Mouse (Mus musculus): Measurements from ENCODE around the gene Ptx3. TPM values are rescaled to one million over a fixed set of nuclear protein-coding genes. Genes with fewer than 3 reads are reported as not detected.
"Not testable (repeated sequence)": the region's sequence is repeated elsewhere in the genome, so short reads cannot be mapped to it uniquely, and the experiment has no call there.

Gene Ptx3
- total RNA-seq (2022) = 1 to 10 TPM; 2.6 to 4.4 (median 3.3) TPM

DNA sequence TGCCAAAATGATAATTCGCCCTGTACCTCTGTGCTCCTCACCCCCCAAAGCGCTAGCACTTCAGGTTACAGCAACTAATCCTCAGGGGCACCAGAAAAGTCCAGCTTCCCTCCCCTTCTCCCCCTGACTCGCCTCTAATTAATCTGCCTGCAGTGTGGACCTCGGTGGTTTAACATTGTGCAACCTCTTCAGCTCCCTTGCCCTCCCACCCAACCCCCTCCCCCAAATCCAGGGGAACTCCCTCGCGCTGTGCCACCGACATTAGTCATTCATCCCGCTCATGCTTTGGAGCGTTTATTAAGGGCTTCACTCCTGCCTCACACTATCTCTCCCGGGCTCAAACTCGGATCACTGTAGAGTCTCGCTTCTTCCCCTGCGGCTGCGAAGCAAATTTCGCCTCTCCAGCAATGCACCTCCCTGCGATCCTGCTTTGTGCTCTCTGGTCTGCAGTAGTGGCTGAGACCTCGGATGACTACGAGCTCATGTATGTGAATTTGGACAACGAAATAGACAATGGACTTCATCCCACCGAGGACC is at the start of gene Ptx3:
Gene Ptx3 (plus strand): TSS at position 256 of the 537 bp plus-strand sequence.
- no peak for DNase-seq (ENCODE audit: low spot score in 2 of 2)

DNA sequence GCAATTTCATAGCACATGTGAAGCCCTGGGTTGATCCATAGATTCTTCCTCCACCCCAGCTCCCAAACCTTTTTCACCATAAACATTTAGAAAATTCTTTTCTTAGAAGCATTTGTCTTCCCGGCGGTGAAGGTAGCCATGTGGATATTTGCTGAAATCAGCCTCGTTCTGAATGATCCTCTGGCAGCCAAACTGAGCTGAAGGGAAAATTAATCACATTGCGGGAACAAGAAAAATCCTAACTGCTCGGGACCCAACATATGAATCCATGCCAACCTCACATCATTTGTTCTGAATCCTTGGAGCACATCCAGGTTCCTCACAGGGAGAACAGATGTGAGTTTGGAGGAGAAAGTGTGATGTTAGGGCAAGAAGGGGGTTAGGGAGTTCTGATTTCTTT is 46.8 kb upstream of the Ptx3 start:
- DNase-seq (ENCODE audit: low spot score in 2 of 2) = no peak

DNA sequence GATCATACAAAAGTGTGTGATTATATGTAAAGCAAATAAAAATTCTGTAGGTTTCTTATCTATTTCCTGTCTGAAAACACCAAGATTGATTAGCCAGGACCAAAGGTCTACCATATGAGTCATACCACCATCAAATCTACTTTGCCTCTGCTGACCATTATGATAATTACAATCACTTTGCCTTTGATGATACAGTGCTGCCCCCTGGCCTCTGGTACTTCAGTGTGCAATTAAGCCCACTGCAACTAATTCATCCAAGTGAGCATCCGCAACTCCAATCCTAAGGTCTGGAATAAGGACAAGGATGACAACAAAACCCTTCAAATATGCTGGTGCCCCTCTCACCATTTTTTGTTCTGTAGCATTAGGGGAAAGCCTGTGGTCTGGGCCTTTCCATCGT is 40.1 kb upstream of the Ptx3 start:
- no peak for DNase-seq (ENCODE audit: low spot score in 2 of 2)

DNA sequence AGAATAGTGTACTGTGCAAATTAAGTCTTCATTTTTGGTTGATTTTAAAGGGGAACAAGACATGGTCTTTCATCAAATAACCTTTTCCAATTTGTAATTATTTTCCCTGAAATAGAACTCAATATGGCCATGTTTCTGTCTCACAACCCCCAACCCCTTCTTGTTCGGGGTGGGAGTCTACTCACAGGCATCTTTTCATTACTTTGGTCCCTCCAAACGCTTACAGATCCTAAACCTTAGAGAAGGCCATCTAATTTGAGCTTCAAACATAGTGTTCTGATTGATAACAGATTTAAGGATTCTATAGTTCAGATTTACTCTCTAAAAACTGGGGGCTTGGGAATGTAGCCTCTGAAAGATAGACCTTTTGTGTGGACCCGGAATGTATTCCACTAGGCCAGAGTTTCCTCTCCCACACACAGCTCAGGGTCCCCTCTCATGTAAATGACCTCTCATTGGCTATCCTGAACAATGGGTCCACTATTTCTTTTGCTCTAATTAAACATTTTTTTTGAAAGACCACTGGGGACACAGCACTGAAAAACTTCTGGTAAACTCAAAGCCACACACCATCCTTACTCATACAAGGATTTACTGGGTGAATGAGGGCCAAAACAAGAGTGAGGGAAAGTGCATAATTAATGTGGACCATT is 25.7 kb upstream of the Ptx3 start:
- no peak for DNase-seq (ENCODE audit: low spot score in 2 of 2)

DNA sequence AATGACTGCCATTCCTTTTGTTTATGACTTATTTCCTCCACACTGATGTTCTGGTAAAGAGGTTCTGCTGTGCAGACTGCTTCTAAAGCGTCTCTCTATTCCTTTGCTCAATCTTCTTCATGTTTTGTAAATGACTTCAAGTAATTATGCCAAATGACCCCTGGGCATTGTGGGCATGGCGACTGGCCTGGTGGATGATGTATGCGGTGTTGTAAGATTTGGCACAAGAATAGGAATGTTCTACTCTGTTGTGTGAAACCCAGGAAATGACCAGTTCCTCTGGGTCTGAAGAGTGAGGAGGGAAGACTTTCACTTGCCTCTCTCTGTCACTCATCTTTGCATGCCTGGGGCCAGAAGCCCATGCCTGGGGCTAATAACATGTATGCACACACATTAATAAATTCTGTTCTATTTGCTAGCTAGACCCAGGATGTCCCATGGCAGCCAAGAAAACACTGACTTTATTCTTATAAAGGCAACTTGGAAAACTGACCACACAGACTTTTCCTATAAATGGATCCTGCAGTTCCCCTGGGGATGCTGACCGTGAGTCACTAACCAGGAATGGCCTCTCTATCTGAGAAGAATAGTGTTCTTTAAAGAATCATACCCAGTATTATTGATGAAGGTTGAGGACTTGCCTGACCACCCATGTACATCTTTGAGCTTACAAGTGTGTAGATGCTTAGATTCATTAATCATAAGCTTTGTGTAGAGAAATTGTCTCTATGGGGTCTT is 10.7 kb upstream of the Ptx3 start:
- DNase-seq (ENCODE audit: low spot score in 2 of 2) = no peak

DNA sequence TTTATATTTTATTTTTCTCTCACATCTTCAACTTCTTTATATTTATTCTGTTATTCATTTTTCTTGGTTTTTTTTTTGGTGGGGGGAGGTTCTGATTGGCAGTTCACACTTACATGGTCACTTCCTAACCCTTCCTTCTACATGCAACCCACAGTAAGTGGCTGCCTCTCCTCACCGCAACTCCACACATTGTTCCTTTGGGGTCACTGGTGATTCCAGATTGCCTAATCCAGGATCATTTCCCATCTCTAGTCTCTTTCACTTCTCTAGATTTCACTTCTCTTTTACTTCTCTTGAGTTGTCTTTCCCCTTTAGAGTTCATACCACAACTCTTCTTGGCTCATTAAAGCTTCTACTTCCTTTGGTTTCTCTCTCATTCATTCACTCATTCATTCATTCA is 6.2 kb upstream of the Ptx3 start:
- no peak for DNase-seq (ENCODE audit: low spot score in 2 of 2)

DNA sequence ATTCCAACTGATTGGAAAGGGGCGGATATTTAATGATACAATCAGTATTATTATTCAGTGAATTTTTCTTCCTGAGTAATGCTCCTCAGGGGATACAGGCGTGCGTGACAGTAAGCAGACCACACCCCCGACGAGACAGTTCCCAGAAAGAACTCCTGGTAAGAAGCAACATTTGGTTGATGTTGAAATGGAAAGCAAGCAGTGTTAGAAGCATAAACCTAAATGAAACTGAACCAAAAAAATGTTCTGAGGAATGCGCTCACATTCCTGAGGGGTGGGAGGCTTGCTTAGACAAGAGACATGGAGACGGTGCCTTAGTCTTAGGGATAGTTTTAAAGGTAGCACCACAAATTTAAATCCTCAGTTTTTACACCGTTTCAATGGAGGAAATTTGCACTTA is 4.0 kb upstream of the Ptx3 start:
- no peak for DNase-seq (ENCODE audit: low spot score in 2 of 2)

DNA sequence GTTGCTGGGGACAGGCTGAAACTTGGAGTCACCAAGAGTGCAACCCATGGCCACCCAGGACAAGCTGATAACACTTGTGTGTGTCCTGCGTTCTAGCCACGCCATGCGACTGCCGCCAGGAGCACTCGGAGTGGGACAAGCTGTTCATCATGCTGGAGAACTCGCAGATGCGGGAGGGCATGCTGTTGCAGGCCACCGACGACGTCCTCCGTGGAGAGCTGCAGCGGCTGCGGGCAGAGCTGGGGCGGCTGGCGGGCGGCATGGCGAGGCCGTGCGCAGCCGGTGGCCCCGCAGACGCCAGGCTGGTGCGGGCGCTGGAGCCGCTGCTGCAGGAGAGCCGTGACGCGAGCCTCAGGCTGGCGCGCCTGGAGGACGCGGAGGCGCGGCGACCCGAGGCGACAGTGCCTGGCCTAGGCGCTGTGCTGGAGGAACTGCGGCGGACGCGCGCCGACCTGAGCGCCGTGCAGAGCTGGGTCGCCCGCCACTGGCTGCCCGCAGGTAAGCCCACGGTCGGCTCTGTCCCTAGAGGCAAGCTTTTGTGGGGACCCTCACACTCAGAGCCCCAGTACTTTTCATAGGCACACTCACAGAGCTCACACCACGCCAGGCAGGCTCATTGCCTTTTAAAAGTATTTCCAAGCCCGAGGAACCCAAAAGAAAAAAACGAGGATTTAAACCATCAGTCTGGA is 988 bp downstream of the Ptx3 start:
- peak; percentile 19 to 46 for DNase-seq (ENCODE audit: low spot score in 2 of 2)

DNA sequence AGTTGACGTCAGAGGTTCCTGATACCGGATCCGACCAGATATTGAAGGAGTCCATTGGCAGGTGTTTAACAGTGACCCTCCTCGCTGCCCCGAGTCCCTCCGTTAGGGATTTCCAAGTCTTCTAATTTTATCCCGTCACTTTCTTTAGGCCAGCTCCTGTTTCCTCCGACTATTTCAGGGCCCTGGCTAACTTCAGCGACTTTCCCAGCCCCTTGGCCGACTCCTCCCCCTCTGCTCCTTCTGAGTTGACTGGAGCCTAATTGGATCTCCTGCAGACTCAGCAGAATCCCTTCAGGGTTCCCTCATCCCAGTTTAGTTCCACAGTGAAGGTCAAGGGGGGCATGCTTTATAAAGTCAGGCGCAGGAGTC is 1.5 kb downstream of the Ptx3 start:
- DNase-seq (ENCODE audit: low spot score in 2 of 2) = peak; percentile 37 to 64

DNA sequence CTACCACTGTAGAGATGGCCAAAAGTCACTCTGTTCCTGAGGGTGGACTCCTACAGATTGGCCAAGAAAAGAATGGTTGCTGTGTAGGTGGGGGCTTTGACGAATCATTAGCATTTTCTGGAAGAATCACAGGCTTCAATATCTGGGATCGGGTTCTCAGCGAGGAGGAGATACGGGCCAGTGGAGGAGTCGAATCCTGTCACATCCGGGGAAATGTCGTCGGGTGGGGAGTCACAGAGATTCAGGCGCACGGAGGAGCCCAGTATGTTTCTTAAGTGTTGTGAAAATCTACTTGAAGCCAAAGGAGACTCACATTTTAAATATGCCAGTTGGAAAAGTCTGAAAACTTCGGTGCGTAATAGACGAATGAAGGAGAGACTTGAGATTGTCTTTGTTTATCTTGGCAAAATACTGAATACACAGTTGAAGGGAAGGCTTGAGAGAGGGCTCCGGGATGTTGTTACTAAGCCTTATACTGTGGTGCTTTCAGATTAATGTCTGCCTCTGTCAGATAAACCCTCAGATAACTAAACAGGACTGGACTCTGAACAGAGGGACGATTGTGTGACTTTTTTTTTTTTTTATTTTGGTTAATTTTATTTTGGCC is 5.3 kb downstream of the Ptx3 start:
- DNase-seq (ENCODE audit: low spot score in 2 of 2) = no peak

DNA sequence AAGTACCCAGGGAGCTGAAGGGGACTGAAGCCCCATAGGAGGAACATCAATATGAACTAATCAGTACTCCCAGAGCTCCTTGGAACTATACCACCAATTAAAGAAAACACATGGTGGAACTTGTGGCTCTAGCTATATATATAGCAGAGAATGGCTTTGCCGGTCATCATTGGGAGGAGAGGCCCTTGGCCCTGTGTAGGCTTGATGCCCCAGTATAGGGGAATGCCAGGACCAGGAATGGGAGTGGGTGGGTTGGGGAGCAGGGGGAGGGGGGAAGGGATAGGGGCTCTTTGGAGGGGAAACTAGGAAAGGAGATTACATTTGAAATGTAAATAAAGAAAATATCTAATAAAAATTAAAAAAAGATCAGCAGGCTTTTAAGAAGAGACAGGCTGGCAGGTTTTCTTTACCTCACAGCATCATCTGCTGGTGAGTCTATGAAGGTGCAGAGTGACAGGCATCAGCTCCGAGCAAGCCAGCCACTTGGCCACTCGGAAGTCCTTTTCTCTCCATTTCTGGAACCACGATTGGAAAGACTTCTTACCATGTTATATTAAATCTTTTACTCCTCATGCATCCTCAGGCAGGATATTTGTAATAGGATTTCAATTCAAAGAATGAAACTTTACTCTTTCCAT is 16.6 kb downstream of the Ptx3 start:
- DNase-seq (ENCODE audit: low spot score in 2 of 2) = not testable (repeated sequence)

DNA sequence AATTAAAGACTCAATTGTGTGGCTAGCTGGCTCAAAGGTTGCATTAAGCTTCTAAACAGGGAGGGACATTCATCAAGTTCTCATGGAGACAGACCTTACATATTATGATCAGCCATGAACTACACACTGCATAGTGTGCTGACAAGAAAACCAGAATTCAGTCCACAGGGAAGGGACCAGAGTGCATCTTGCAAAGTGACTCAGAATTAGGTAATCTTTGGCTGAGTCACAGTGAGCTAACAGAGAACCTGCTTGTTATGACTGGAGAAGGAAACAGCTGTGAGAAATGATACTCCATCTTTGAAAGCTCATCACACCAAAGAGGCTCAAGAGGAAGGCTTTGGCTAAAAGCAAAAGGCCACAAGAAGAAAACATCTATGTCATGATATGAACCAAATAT is 20.8 kb downstream of the Ptx3 start:
- no peak for DNase-seq (ENCODE audit: low spot score in 2 of 2)

DNA sequence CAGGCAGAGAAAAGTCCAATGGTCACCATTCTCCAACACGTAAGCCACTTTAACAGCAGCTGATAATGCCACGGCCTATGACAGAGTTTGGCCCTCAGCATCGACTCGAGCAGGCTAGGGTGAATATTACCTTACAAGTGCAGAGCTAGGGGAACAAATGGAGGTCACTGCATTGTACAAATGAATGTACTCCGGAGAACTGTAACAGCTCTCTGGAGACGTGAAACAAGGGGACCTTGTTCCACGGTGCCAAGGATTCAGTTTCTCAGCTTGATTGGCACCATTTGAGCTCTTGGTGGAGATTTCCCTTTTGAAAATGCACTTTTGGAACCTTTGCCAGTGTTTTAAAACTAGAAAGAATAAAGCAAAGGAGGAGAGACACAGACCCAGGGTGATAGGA is 32.1 kb downstream of the Ptx3 start:
- no peak for DNase-seq (ENCODE audit: low spot score in 2 of 2)

DNA sequence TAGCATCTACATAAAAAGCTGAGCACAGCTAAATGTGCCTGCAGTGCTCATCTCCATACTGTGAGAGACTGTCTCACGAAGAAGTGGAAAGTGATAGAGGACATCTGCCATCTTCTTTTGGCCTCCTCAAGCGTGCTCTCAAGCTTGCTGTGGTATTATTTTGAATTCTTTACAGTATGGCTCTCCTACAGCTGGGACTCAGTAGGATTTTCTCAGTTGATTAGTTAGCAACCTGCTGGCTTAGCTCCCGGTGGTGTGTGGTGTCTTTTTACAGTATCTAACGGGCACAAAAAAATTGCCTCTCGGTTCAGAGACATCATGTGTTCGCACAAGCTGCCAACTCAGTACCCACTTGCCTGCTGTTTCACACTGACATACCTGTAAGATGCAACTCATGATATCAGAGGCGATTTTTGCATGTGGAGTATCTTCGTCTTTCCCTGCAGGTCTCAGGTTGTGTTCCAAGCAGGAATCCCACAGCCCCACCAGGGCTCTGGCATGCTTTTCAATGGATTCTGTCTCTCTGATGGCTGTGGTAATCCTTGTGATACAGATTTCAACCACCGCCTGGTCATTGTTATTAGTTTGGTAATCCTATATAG is 34.9 kb downstream of the Ptx3 start:
- DNase-seq (ENCODE audit: low spot score in 2 of 2) = no peak

DNA sequence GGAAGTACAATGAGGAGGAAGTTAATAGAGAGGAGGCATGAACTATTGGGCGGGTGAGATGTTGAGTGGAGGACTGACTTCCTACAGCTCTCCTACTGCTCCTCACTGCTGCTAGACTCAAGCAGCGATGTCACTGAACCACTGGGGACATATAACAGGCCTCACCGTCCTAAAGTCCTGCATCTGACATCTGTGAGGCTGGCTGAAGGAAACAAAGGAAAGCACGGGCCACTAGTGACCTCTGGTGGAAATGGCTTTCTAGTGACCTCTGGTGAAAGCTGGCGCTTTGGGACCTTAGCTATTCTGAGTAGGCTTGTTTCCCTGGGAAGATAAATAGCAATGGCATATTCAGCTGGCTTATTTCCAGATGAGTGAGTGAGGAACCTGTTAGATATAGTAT is 42.6 kb downstream of the Ptx3 start:
- DNase-seq (ENCODE audit: low spot score in 2 of 2) = no peak

DNA sequence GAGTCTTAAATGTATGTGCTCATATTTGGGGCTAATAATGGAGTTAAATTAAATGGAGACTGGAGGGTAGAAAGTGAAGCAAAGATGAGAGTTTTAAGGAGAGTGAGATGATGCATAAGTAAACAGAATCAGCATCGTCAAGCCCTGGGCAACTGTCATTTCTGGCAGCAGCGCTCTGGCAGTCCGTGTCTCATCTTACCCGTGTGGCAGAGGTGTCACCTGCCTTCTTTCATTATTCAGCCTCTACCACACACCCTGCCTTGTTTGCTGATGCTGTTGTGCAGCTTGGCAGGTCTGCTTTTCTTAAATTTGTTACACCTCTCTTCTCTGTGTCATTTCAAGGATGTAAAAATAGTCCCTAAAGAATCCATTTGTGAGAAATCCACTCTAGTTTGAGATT is 43.6 kb downstream of the Ptx3 start:
- DNase-seq (ENCODE audit: low spot score in 2 of 2) = no peak

Other genes starting within 250 kb of the Ptx3 start
- gene Veph1, start 76.9 kb downstream of the Ptx3 start, total RNA-seq (2022) = under 1 TPM in 1 of 4 experiments, not detected in 3; 0.05 TPM